29 mouse cellular contexts compared by ENCODE assay signal in genomic region chr3:102146428-102146827, GRCm38 (mm10). TPM values are rescaled to one million over a fixed set of nuclear protein-coding genes. Genes with fewer than 3 reads are reported as not detected.
DNase-seq lines count a peak whose midpoint lies in the region; ATAC-seq and TF ChIP-seq lines count a peak whose summit lies in the region.
"Had no signal": no experiment of that assay in that cellular context is flagged by ENCODE, and none has a peak within 500 bp of the region (broad histone marks: within the 10 kb centered on the region; RNA-seq: fewer than 3 reads in every experiment).

No protein-coding gene starts in this region.

- H3K9ac ChIP-seq in hindbrain, embryonic 11.5 days (ENCODE audit: low read depth, low read length): no peak overlapping the region
- H3K9ac ChIP-seq in liver, embryonic 15.5 days: no peak overlapping the region
- no peak overlapping the region for H3K9ac ChIP-seq in liver, postnatal 0 days (replicated peaks)
- H3K9ac ChIP-seq: embryonic facial prominence, embryonic 12.5 days; embryonic facial prominence, embryonic 15.5 days; forebrain, embryonic 12.5 days; heart, embryonic 15.5 days; hindbrain, embryonic 13.5 days; intestine, embryonic 15.5 days had no signal

- peaks cover 17% of the 10 kb centered on the region for H3K27me3 ChIP-seq in hindbrain, embryonic 10.5 days (ENCODE audit: insufficient read depth, poor library complexity, severe bottlenecking)
- no peaks in the 10 kb centered on the region for H3K27me3 ChIP-seq in hindbrain, embryonic 11.5 days (ENCODE audit: control insufficient read depth, insufficient read depth, low read length)
- no peaks in the 10 kb centered on the region for H3K27me3 ChIP-seq in liver, embryonic 15.5 days
- H3K27me3 ChIP-seq in liver, postnatal 0 days (ENCODE audit: insufficient read depth, low read length): no peaks in the 10 kb centered on the region
- H3K27me3 ChIP-seq: CH12.LX; embryonic facial prominence, embryonic 12.5 days; embryonic facial prominence, embryonic 15.5 days; heart, embryonic 15.5 days; hindbrain, embryonic 13.5 days; intestine, embryonic 15.5 days; Patski had no signal

- no peak overlapping the region for H3K4me2 ChIP-seq in hindbrain, embryonic 11.5 days (replicated peaks; ENCODE audit: low read depth, low read length)
- no peak overlapping the region for H3K4me2 ChIP-seq in liver, embryonic 15.5 days
- no peak overlapping the region for H3K4me2 ChIP-seq in liver, postnatal 0 days (ENCODE audit: low read depth, low read length)
- H3K4me2 ChIP-seq: embryonic facial prominence, embryonic 12.5 days; embryonic facial prominence, embryonic 15.5 days; forebrain, embryonic 12.5 days; heart, embryonic 11.5 days; heart, embryonic 15.5 days; hindbrain, embryonic 13.5 days; intestine, embryonic 15.5 days had no signal

- H3K4me3 ChIP-seq in gastrocnemius, adult 2 months: no peak overlapping the region
- H3K4me3 ChIP-seq in hindbrain, embryonic 10.5 days: no peak overlapping the region
- H3K4me3 ChIP-seq in hindbrain, embryonic 11.5 days (ENCODE audit: low read depth, low read length): no peak overlapping the region
- H3K4me3 ChIP-seq in liver, embryonic 15.5 days (replicated peaks): no peak overlapping the region
- H3K4me3 ChIP-seq in liver, postnatal 0 days (ENCODE audit: low read depth, low read length): no peak overlapping the region
- H3K4me3 ChIP-seq: embryonic facial prominence, embryonic 12.5 days; embryonic facial prominence, embryonic 15.5 days; forebrain, embryonic 12.5 days; heart, adult 2 months; heart, embryonic 15.5 days; hindbrain, embryonic 13.5 days; intestine, embryonic 15.5 days had no signal

- WGBS in hindbrain, embryonic 10.5 days: 79% methylated on average over 6 of the region's 6 CpGs
- 75% methylated on average over 6 of the region's 6 CpGs for WGBS in hindbrain, embryonic 11.5 days
- WGBS in liver, embryonic 15.5 days (ENCODE audit: insufficient replicate concordance): 82% methylated on average over 6 of the region's 6 CpGs
- WGBS in liver, postnatal 0 days (ENCODE audit: insufficient replicate concordance): 90% methylated on average over 6 of the region's 6 CpGs

- H3K9me3 ChIP-seq in hindbrain, embryonic 10.5 days: no peaks in the 10 kb centered on the region
- no peaks in the 10 kb centered on the region for H3K9me3 ChIP-seq in hindbrain, embryonic 11.5 days (ENCODE audit: control insufficient read depth, low read length)
- no peaks in the 10 kb centered on the region for H3K9me3 ChIP-seq in liver, embryonic 15.5 days (replicated peaks)
- H3K9me3 ChIP-seq in liver, postnatal 0 days (ENCODE audit: low read length): no peaks in the 10 kb centered on the region
- H3K9me3 ChIP-seq: embryonic facial prominence, embryonic 12.5 days; embryonic facial prominence, embryonic 15.5 days; forebrain, embryonic 12.5 days; G1E; heart, embryonic 15.5 days; hindbrain, embryonic 13.5 days; intestine, embryonic 15.5 days had no signal

- no peak for DNase-seq in gastrocnemius, adult 2 months
- DNase-seq in gastrocnemius, postnatal 25 days: no peak
- DNase-seq in hindbrain, embryonic 10.5 days (ENCODE audit: low spot score): no peak
- DNase-seq in hindbrain, embryonic 11.5 days (ENCODE audit: low spot score): no peak
- no peak for DNase-seq in liver, postnatal 0 days
- peak; percentile 47 for DNase-seq in ZHBTc4 (ENCODE audit: low read depth, low spot score)
- DNase-seq: adrenal gland, adult 2 months; adrenal gland, postnatal 14 days; B cell, adult 2 months; cerebellum, adult 11 months; cerebellum, adult 2 months; cerebellum, adult 9-11 months; cerebellum, postnatal 25 days; gastrocnemius, postnatal 14 days; heart, postnatal 4 days had no signal

- TF ChIP-seq CTCF in gastrocnemius, adult 2 months (IDR thresholded peaks at IDR 0.05): no peak
- TF ChIP-seq CTCF in liver, postnatal 0 days (IDR thresholded peaks at IDR 0.05; ENCODE audit: low read depth): no peak

- no peaks in the 10 kb centered on the region for H3K36me3 ChIP-seq in hindbrain, embryonic 10.5 days
- H3K36me3 ChIP-seq in hindbrain, embryonic 11.5 days (ENCODE audit: control insufficient read depth, insufficient read depth, low read length): no peaks in the 10 kb centered on the region
- H3K36me3 ChIP-seq in liver, embryonic 15.5 days (replicated peaks): no peaks in the 10 kb centered on the region
- H3K36me3 ChIP-seq in liver, postnatal 0 days (replicated peaks; ENCODE audit: insufficient read depth, low read length): no peaks in the 10 kb centered on the region
- H3K36me3 ChIP-seq: embryonic facial prominence, embryonic 12.5 days; embryonic facial prominence, embryonic 15.5 days; forebrain, embryonic 12.5 days; G1E; hindbrain, embryonic 13.5 days; intestine, embryonic 15.5 days had no signal

- intact Hi-C loops in gastrocnemius, adult 2 months (cut with DNase I): no loop called here

- peaks cover 52% of the 10 kb centered on the region for H3K4me1 ChIP-seq in hindbrain, embryonic 10.5 days (replicated peaks)
- H3K4me1 ChIP-seq in hindbrain, embryonic 11.5 days (replicated peaks; ENCODE audit: control insufficient read depth, insufficient read depth, low read length): no peaks in the 10 kb centered on the region
- peaks cover 51% of the 10 kb centered on the region for H3K4me1 ChIP-seq in liver, embryonic 15.5 days (replicated peaks)
- H3K4me1 ChIP-seq in liver, postnatal 0 days (ENCODE audit: insufficient read depth): peaks cover 29% of the 10 kb centered on the region

- ATAC-seq in hindbrain, embryonic 11.5 days (ENCODE audit: low FRiP score): no peak
- no peak for ATAC-seq in liver, embryonic 15.5 days (ENCODE audit: insufficient read depth)
- no peak for ATAC-seq in liver, postnatal 0 days
- ATAC-seq: forebrain, embryonic 16.5 days; hindbrain, embryonic 16.5 days; intestine, embryonic 15.5 days; Patski had no signal

- TF ChIP-seq EP300 in liver, postnatal 0 days (IDR thresholded peaks at IDR 0.05; ENCODE audit: low read depth): no peak

- H3K27ac ChIP-seq in gastrocnemius, adult 2 months: peak overlapping the region; percentile 59
- peak overlapping the region; percentile 53; the same call in 1 of the 2 replicates for H3K27ac ChIP-seq in hindbrain, embryonic 10.5 days
- no peak overlapping the region for H3K27ac ChIP-seq in hindbrain, embryonic 11.5 days (ENCODE audit: low read depth, low read length)
- 0 out of 2 replicates have a peak overlapping the region, but pooled peaks have one; percentile 19 for H3K27ac ChIP-seq in liver, embryonic 15.5 days (replicated peaks)
- no peak overlapping the region for H3K27ac ChIP-seq in liver, postnatal 0 days (ENCODE audit: low read depth)
- H3K27ac ChIP-seq: embryonic facial prominence, embryonic 12.5 days; embryonic facial prominence, embryonic 15.5 days; forebrain, embryonic 12.5 days; heart, embryonic 15.5 days; hindbrain, embryonic 13.5 days; intestine, embryonic 15.5 days had no signal

RNA-seq across cellular contexts. Expression of gene Vangl1, which starts 58.1 kb away (rescaled TPM):
- 1 to 10 TPM; 1.6 to 4.1 TPM for total RNA-seq in gastrocnemius, adult 2 months (2021)
- 1 to 10 TPM; 3.3 to 4.6 TPM for total RNA-seq in gastrocnemius, postnatal 25 days (2021)
- 13.9 and 14.7 TPM in 2 replicates for polyA plus RNA-seq in hindbrain, embryonic 10.5 days (2016; fragmentation: Nextera tagmentation; extraction: Ambion mirVana)
- polyA plus RNA-seq in hindbrain, embryonic 11.5 days (2014; fragmentation: Nextera tagmentation; extraction: Ambion mirVana): 10.9 and 12.3 TPM in 2 replicates
- 57.8 and 65.1 TPM in 2 replicates for polyA plus RNA-seq in liver, embryonic 15.5 days (2015; fragmentation: Nextera tagmentation; extraction: Ambion mirVana)
- 21.4 and 22.8 TPM in 2 replicates for polyA plus RNA-seq in liver, postnatal 0 days (2015; fragmentation: Nextera tagmentation; extraction: Ambion mirVana)
- total RNA-seq: CH12.LX had no signal

Comparison
In these comparisons a context has a peak if more than half of its experiments do, and no peak if none do; other contexts are left out.
1. H3K27ac ChIP-seq: peak in gastrocnemius, adult 2 months (single experiment), hindbrain, embryonic 10.5 days (single experiment) and liver, embryonic 15.5 days (single experiment); none in hindbrain, embryonic 11.5 days (single experiment) and liver, postnatal 0 days (single experiment).